Mouse (Mus musculus) lung, embryonic 14.5 days (tissue): ENCODE results near the gene Prmt1. TPM values are rescaled to one million over a fixed set of nuclear protein-coding genes. Genes with fewer than 3 reads are reported as not detected.

Experiments used
- ATAC-seq: fragments of 200-750 bp; cut with Nextera tagmentation; 2 replicates; pipeline ENCODE4 v1.8.0; 2017; ENCODE audit warnings: mild to moderate bottlenecking, moderate TSS enrichment, moderate library complexity; ENCODE audit not compliant: insufficient read depth
- DNase-seq: peaks from one replicate; pipeline ENCODE4 v3.0.0-alpha.2; 2015
- H3K27ac ChIP-seq: fragments of 300-500 bp; sonication (generic); 2 replicates; pipeline ENCODE4 v1.5.1; 2014; ENCODE audit warnings: low read depth, mild to moderate bottlenecking, moderate library complexity
- H3K27me3 ChIP-seq: fragments of 300-500 bp; sonication (generic); 2 replicates; pipeline ENCODE4 v1.6.1; 2014; ENCODE audit warnings: low read length, control low read depth; ENCODE audit not compliant: insufficient read depth
- H3K36me3 ChIP-seq: fragments of 300-500 bp; sonication (generic); 2 replicates; pipeline ENCODE4 v1.6.1; 2014; ENCODE audit warnings: control low read depth; ENCODE audit not compliant: insufficient read depth
- H3K4me1 ChIP-seq: fragments of 300-500 bp; sonication (generic); 2 replicates; pipeline ENCODE4 v1.6.1; 2014; ENCODE audit warnings: antibody characterized with exemption, control low read depth; ENCODE audit not compliant: insufficient read depth
- H3K4me2 ChIP-seq: fragments of 300-500 bp; sonication (generic); 2 replicates; pipeline ENCODE4 v1.6.1; 2014; ENCODE audit warnings: mild to moderate bottlenecking
- H3K4me3 ChIP-seq: fragments of 300-500 bp; sonication (generic); 2 replicates; pipeline ENCODE4 v1.5.1; 2014; ENCODE audit warnings: low read depth, low read length
- H3K9ac ChIP-seq: fragments of 300-500 bp; sonication (generic); 2 replicates; pipeline ENCODE4 v1.6.1; 2014
- H3K9me3 ChIP-seq: fragments of 300-500 bp; sonication (generic); 2 replicates; pipeline ENCODE4 v1.6.1; 2016; ENCODE audit warnings: low read depth, low read length, control low read depth
- CTCF ChIP-seq: IDR thresholded peaks from 2 replicates; pipeline ENCODE4 v1.5.1; 2016; ENCODE audit warnings: antibody characterized with exemption, low read depth
- WGBS: fragments of 180-500 bp; shearing (Covaris S2); extraction: QIAGEN DNeasy Blood & Tissue Kit; methylation state at CpG from one replicate; pipeline ENCODE4 v1.1.7; 2014; 5-methylcytosine and 5-hydroxymethylcytosine counted together
- polyA plus RNA-seq: library from polyadenylated mRNA; unstranded; fragments of >200 nt; fragmentation: Nextera tagmentation; extraction: Ambion mirVana; gene quantifications from 2 replicates; pipeline ENCODE4 v1.2.1, GENCODE M21; 2014

The Prmt1 gene
- polyA plus RNA-seq = 228 and 238 TPM in 2 replicates

GRCm38 (mm10) chr7:44986192-44986878 lies at the start of gene Prmt1:
TSS of gene Prmt1 (minus strand) at chr7:44986568.
- H3K9ac ChIP-seq = peak within 1 kb of the TSS; percentile 99
- DNase-seq (peak; percentile 100), ATAC-seq (peak; percentile 95)
- TF ChIP-seq CTCF = no peak
- H3K9me3 ChIP-seq = no peaks in the 10 kb centered on the region
- peak within 1 kb of the TSS; percentile 66 for H3K4me2 ChIP-seq
- H3K27me3 ChIP-seq = no peaks in the 10 kb centered on the region
- H3K4me1 ChIP-seq = peaks cover 8% of the 10 kb centered on the region; the same call in 1 of the 2 replicates
- peak within 1 kb of the TSS; percentile 97 for H3K4me3 ChIP-seq
- WGBS = under 1% methylated on average over 39 of the region's 42 CpGs
- peaks cover 47% of the 10 kb centered on the region for H3K36me3 ChIP-seq
- H3K27ac ChIP-seq = peak within 1 kb of the TSS; percentile 96

GRCm38 (mm10) chr7:45035631-45036030 lies 49.3 kb upstream of the Prmt1 start:
- WGBS = 89% methylated on average over 3 of the region's 3 CpGs
- ATAC-seq = no peak

GRCm38 (mm10) chr7:45033722-45034359 lies 47.5 kb upstream of the Prmt1 start:
- no peak overlapping the region for H3K27ac ChIP-seq
- 93% methylated on average over 19 of the region's 19 CpGs for WGBS
- DNase-seq (no peak), ATAC-seq (no peak)
- peaks cover 99% of the 10 kb centered on the region for H3K36me3 ChIP-seq
- H3K4me1 ChIP-seq = no peaks in the 10 kb centered on the region
- no peaks in the 10 kb centered on the region for H3K9me3 ChIP-seq
- H3K9ac ChIP-seq = no peak overlapping the region
- no peak overlapping the region for H3K4me3 ChIP-seq
- TF ChIP-seq CTCF = no peak
- H3K4me2 ChIP-seq = no peak overlapping the region
- H3K27me3 ChIP-seq = no peaks in the 10 kb centered on the region

More at GRCm38 (mm10) chr7:45035631-45036030, 49.3 kb upstream of the Prmt1 start:
- Histone ChIP-seq H3K9me3 (no peaks in the 10 kb centered on the region), H3K27me3 (no peaks in the 10 kb centered on the region), H3K4me1 (no peaks in the 10 kb centered on the region), H3K9ac (no peak overlapping the region), H3K4me2 (no peak overlapping the region), H3K27ac (no peak overlapping the region), H3K36me3 (peaks cover 99% of the 10 kb centered on the region), H3K4me3 (no peak overlapping the region)
- peak; percentile 16 for DNase-seq
- no peak for TF ChIP-seq CTCF

GRCm38 (mm10) chr7:45030857-45031256 lies 44.5 kb upstream of the Prmt1 start:
- no peaks in the 10 kb centered on the region for H3K4me1 ChIP-seq
- no peaks in the 10 kb centered on the region for H3K27me3 ChIP-seq
- H3K9ac ChIP-seq = no peak overlapping the region
- H3K4me2 ChIP-seq = no peak overlapping the region
- ATAC-seq (no peak), DNase-seq (no peak)
- H3K27ac ChIP-seq = no peak overlapping the region
- TF ChIP-seq CTCF = no peak
- peaks cover 94% of the 10 kb centered on the region for H3K36me3 ChIP-seq
- H3K4me3 ChIP-seq = no peak overlapping the region
- 98% methylated on average over 8 of the region's 8 CpGs for WGBS
- no peaks in the 10 kb centered on the region for H3K9me3 ChIP-seq

GRCm38 (mm10) chr7:45029995-45030394 lies 43.6 kb upstream of the Prmt1 start:
- Histone ChIP-seq H3K4me3 (no peak overlapping the region), H3K27ac (no peak overlapping the region), H3K36me3 (peaks cover 85% of the 10 kb centered on the region), H3K9ac (no peak overlapping the region), H3K4me1 (no peaks in the 10 kb centered on the region), H3K9me3 (no peaks in the 10 kb centered on the region), H3K4me2 (no peak overlapping the region), H3K27me3 (no peaks in the 10 kb centered on the region)
- no peak for ATAC-seq
- no peak for TF ChIP-seq CTCF
- no peak for DNase-seq
- WGBS = 89% methylated on average over 6 of the region's 6 CpGs

GRCm38 (mm10) chr7:45028351-45028750 lies 42.0 kb upstream of the Prmt1 start:
- 87% methylated on average over 10 of the region's 11 CpGs for WGBS
- peaks cover 69% of the 10 kb centered on the region for H3K36me3 ChIP-seq

GRCm38 (mm10) chr7:45027761-45028160 lies 41.4 kb upstream of the Prmt1 start:
- WGBS = 80% methylated on average over 9 of the region's 9 CpGs
- Histone ChIP-seq H3K27ac (no peak overlapping the region), H3K4me1 (no peaks in the 10 kb centered on the region), H3K27me3 (no peaks in the 10 kb centered on the region), H3K36me3 (peaks cover 63% of the 10 kb centered on the region), H3K9ac (no peak overlapping the region), H3K4me2 (no peak overlapping the region), H3K4me3 (no peak overlapping the region), H3K9me3 (no peaks in the 10 kb centered on the region)
- no peak for TF ChIP-seq CTCF
- ATAC-seq (no peak), DNase-seq (no peak)

More at GRCm38 (mm10) chr7:45028351-45028750, 42.0 kb upstream of the Prmt1 start:
- H3K9me3 ChIP-seq = no peaks in the 10 kb centered on the region
- H3K4me2 ChIP-seq = no peak overlapping the region
- DNase-seq = no peak
- no peak overlapping the region for H3K9ac ChIP-seq
- H3K27me3 ChIP-seq = no peaks in the 10 kb centered on the region
- H3K4me1 ChIP-seq = no peaks in the 10 kb centered on the region
- H3K4me3 ChIP-seq = no peak overlapping the region
- H3K27ac ChIP-seq = no peak overlapping the region
- ATAC-seq = no peak
- no peak for TF ChIP-seq CTCF
